Mouse (Mus musculus) stomach, postnatal 0 days (tissue): ENCODE measurements around the gene Glis2. TPM values are rescaled to one million over a fixed set of nuclear protein-coding genes. Genes with fewer than 3 reads are reported as not detected.

Source experiments
- ATAC-seq: fragments of 200-750 bp; cut with Nextera tagmentation; 2 replicates; pipeline ENCODE4 v1.8.0; 2017; ENCODE audit not compliant: low FRiP score, low TSS enrichment
- DNase-seq: peaks from one replicate; pipeline ENCODE4 v3.0.0-alpha.2; 2016; ENCODE audit warnings: low spot score
- H3K27ac ChIP-seq: fragments of 300-500 bp; sonication (generic); replicated peaks from 2 replicates; pipeline ENCODE4 v1.5.1; 2014; ENCODE audit warnings: mild to moderate bottlenecking, control low read depth
- H3K27me3 ChIP-seq: fragments of 300-500 bp; sonication (generic); 2 replicates; pipeline ENCODE4 v1.6.1; 2014; ENCODE audit warnings: low read length; ENCODE audit not compliant: control insufficient read depth, insufficient read depth
- H3K36me3 ChIP-seq: fragments of 300-500 bp; sonication (generic); 2 replicates; pipeline ENCODE4 v1.6.1; 2014; ENCODE audit warnings: low read length, mixed read lengths; ENCODE audit not compliant: control insufficient read depth, insufficient read depth
- H3K4me1 ChIP-seq: fragments of 300-500 bp; sonication (generic); replicated peaks from 2 replicates; pipeline ENCODE4 v1.6.1; 2014; ENCODE audit warnings: antibody characterized with exemption; ENCODE audit not compliant: control insufficient read depth, insufficient read depth
- H3K4me2 ChIP-seq: fragments of 300-500 bp; sonication (generic); replicated peaks from 2 replicates; pipeline ENCODE4 v1.6.1; 2014; ENCODE audit warnings: low read depth, mild to moderate bottlenecking, control low read depth, moderate library complexity
- H3K4me3 ChIP-seq: fragments of 300-500 bp; sonication (generic); 2 replicates; pipeline ENCODE4 v1.5.1; 2014; ENCODE audit warnings: low read depth, low read length, control low read depth
- H3K9ac ChIP-seq: fragments of 300-500 bp; sonication (generic); 2 replicates; pipeline ENCODE4 v1.6.1; 2014; ENCODE audit warnings: mild to moderate bottlenecking, low read length, control low read depth, mixed read lengths
- H3K9me3 ChIP-seq: fragments of 300-500 bp; sonication (generic); 2 replicates; pipeline ENCODE4 v1.6.1; 2016; ENCODE audit warnings: low read length; ENCODE audit not compliant: control insufficient read depth
- CTCF ChIP-seq: IDR thresholded peaks from 2 replicates; pipeline ENCODE4 v1.5.1; 2016; ENCODE audit warnings: antibody characterized with exemption, low read depth, mild to moderate bottlenecking, moderate library complexity
- EP300 ChIP-seq: optimal IDR thresholded peaks from 2 replicates; pipeline ENCODE3; 2016; ENCODE audit warnings: antibody characterized with exemption
- WGBS: fragments of 180-500 bp; shearing (Covaris S2); extraction: QIAGEN DNeasy Blood & Tissue Kit; methylation state at CpG from one replicate; pipeline ENCODE4 v1.1.7; 2014; 5-methylcytosine and 5-hydroxymethylcytosine counted together
- polyA plus RNA-seq: library from polyadenylated mRNA; unstranded; fragments of >200 nt; fragmentation: Nextera tagmentation; extraction: Ambion mirVana; gene quantifications from 2 replicates; pipeline ENCODE4 v1.2.1, GENCODE M21; 2015

Gene Glis2
- polyA plus RNA-seq, 1 experiment from 2014 or later, result 11.7 TPM

DNA sequence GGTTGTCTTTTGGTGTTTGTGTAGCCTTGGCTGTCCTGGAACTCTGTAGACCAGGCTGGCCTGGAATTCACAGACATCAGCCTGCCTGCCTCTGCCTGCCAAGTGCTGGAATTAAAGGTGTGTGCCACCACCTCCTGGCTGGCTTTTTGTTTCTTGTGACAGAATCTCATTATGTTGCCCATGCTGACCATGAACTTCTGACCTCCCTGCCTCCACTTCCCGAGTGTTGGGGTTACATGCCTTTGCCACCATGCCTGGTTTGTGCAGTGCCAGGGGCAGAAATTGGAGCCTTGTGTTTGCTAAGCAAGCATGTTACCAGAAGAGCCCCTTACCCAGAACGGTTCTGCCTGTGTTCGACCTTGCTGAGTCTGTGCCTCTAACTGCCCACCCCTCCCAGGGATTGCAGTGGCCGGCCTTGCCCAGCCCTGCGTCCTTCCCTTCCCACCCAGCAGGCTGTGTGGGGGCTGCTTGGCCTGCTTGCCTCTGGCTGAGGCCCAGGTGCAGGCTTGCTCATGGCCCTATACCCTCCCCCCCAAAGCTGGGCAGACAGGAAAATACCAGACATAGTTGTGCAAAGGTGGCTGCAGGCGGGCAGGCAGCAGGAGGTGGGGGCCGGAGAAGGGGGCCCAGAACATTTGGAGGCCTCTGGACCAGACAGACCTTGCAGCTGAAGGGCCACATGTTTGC is 8.4 kb downstream of the Glis2 start:
- no peaks in the 10 kb centered on the region for H3K27me3 ChIP-seq
- no peak overlapping the region for H3K4me3 ChIP-seq
- H3K4me1 ChIP-seq, result peaks cover 19% of the 10 kb centered on the region
- DNase-seq (peak; percentile 43), ATAC-seq (no peak)
- no peaks in the 10 kb centered on the region for H3K9me3 ChIP-seq
- H3K9ac ChIP-seq, result no peak overlapping the region
- no peak overlapping the region for H3K4me2 ChIP-seq
- 13% methylated on average over 7 of the region's 7 CpGs for WGBS
- H3K36me3 ChIP-seq, result no peaks in the 10 kb centered on the region
- TF ChIP-seq CTCF (no peak), EP300 (no peak)
- H3K27ac ChIP-seq, result no peak overlapping the region; the same call in 1 of the 2 replicates

GRCm38 (mm10) chr16:4603453-4603837 is 8.9 kb downstream of the Glis2 start:
- Histone ChIP-seq H3K27ac (peak overlapping the region; percentile 5; the same call in 1 of the 2 replicates), H3K9me3 (no peaks in the 10 kb centered on the region), H3K27me3 (no peaks in the 10 kb centered on the region), H3K4me2 (no peak overlapping the region), H3K9ac (no peak overlapping the region), H3K4me1 (peaks cover 19% of the 10 kb centered on the region), H3K4me3 (no peak overlapping the region), H3K36me3 (no peaks in the 10 kb centered on the region)
- TF ChIP-seq CTCF (no peak), EP300 (no peak)
- ATAC-seq, result no peak
- 43% methylated on average over 1 of the region's 1 CpGs for WGBS
- DNase-seq, result no peak

GRCm38 (mm10) chr16:4604293-4604837 is 9.9 kb downstream of the Glis2 start:
- Histone ChIP-seq H3K4me1 (peaks cover 19% of the 10 kb centered on the region), H3K27me3 (no peaks in the 10 kb centered on the region), H3K9me3 (no peaks in the 10 kb centered on the region), H3K4me3 (no peak overlapping the region), H3K4me2 (no peak overlapping the region), H3K36me3 (no peaks in the 10 kb centered on the region; the same call in 1 of the 2 replicates), H3K27ac (no peak overlapping the region), H3K9ac (0 out of 2 replicates have a peak overlapping the region, but pooled peaks have one; percentile 13)
- TF ChIP-seq EP300 (no peak), CTCF (no peak)
- 43% methylated on average over 11 of the region's 11 CpGs for WGBS
- DNase-seq (no peak), ATAC-seq (no peak)

DNA sequence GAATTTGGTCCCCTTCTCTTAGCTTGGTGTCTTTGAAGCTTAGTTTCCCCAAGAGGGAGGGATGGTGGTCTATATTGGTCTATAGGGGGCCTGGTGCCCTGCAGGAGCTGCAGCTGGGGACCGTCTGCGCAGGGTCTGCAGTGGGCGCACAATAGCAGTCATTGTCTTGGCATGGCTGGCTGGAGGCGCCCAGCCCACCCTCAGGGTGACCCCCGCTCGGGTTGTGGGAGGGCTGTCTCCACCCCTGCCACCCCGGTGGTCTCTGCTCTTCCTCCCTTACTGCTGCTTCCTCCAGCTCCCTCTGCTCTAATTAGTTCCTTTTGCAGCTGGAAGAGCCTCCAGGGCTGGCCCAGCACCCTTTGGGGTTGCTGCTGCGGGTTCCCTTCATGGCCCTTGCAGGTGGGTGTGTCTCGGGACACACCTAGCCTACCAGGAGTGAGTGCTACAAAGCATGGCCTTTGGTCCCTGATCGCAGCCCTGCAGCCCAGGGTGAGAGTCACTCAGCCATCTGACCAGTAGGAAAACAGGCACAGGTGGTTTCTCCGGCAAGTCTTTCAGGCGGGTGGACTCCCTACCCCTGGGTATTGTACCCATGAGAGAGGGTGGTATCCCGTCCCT is 11.1 kb downstream of the Glis2 start:
- DNase-seq, result peak; percentile 64
- Histone ChIP-seq H3K4me3 (no peak overlapping the region), H3K4me1 (peaks cover 19% of the 10 kb centered on the region), H3K36me3 (no peaks in the 10 kb centered on the region; the same call in 1 of the 2 replicates), H3K9ac (no peak overlapping the region), H3K27me3 (no peaks in the 10 kb centered on the region), H3K4me2 (no peak overlapping the region), H3K27ac (no peak overlapping the region), H3K9me3 (no peaks in the 10 kb centered on the region)
- TF ChIP-seq EP300, result no peak
- no peak for TF ChIP-seq CTCF
- 51% methylated on average over 11 of the region's 13 CpGs for WGBS
- no peak for ATAC-seq

DNA sequence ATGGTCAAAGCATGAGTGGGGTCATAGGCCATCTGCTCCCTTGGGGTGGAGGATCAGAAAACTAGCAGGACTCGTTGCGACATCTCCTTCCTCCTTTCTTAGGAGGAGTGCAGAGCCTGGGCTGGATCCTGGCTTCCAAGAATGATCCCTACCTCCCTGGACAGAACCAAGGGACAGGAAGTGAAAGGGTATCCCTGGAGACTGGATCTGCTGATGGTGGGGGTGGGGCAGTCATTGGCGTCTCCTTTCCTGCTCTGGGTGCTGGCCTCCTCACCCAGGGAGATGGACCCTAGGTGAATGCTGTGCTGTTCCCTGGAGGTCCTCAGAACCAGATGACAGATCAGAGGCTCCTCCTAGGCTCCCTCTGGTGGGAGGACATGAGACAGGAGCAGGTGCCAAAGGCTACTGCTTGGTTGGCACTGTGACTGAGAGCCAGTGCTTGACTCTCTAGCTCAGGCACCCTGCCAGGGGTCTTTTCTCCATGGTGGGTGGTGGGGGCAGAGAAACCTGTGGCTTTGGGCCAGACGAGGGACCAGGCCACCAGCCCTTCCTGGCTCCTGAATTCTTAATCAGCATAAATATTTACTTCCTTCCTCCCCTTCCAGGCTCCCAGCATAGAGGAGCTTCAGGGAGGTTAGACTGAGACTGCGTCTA is 12.0 kb downstream of the Glis2 start:
- Histone ChIP-seq H3K27ac (peak overlapping the region; percentile 49; the same call in 1 of the 2 replicates), H3K27me3 (no peaks in the 10 kb centered on the region), H3K9me3 (no peaks in the 10 kb centered on the region), H3K4me2 (no peak overlapping the region), H3K36me3 (peaks cover 4% of the 10 kb centered on the region; the same call in 1 of the 2 replicates), H3K9ac (0 out of 2 replicates have a peak overlapping the region, but pooled peaks have one; percentile 2), H3K4me1 (peaks cover 19% of the 10 kb centered on the region), H3K4me3 (no peak overlapping the region)
- no peak for ATAC-seq
- peak; percentile 78 for TF ChIP-seq CTCF
- TF ChIP-seq EP300, result no peak
- WGBS, result 20% methylated on average over 5 of the region's 5 CpGs
- peak; percentile 68 for DNase-seq
